Mouse (Mus musculus) E14TG2a.4 (cell line): Measurements from ENCODE around the gene Trp53bp2.

Experiments used
- CTCF ChIP-seq: conservative IDR thresholded peaks from 2 replicates; pipeline ENCODE4 v1.5.1; 2014; ENCODE audit warnings: low read length
- POU5F1 ChIP-seq: IDR thresholded peaks from 2 replicates; pipeline ENCODE4 v1.6.1; 2014; ENCODE audit warnings: low read length, borderline replicate concordance

DNA sequence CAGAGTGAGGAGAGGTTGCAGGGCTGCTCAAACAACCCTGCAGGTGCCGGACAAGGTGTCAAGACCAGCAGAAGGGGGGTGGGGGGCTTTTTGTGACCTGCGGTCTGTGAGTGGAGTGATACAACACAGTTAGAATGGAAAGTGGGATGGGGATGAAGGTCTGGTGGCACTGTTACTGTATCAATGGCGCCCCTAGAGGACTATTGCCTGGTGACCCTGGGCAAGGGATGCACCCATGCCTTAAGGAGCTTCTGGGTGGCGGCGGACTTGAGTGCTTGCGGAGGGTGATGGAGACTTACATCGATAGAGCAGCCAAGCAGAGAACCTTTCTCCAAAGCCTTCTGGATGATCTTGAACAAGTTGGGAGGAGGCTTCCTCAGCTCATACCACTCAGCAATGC, 81.6 kb downstream of the Trp53bp2 start:
- TF ChIP-seq CTCF (no peak), POU5F1 (no peak)
